Mouse (Mus musculus): ENCODE data around the gene Chd3. TPM values are rescaled to one million over a fixed set of nuclear protein-coding genes. Genes with fewer than 3 reads are reported as not detected.

Gene Chd3
- 356 and 381 TPM in 2 replicates for total RNA-seq (2014; rRNA removed)
- polyA plus RNA-seq (2015; fragmentation: Nextera tagmentation; extraction: Ambion mirVana), result 55.3 and 74.7 TPM in 2 replicates

GRCm38 (mm10) chr11:69369215-69369989 lies at the start of gene Chd3:
Chd3 (minus strand) TSS chr11:69369406.
- Histone ChIP-seq H3K9ac (peak within 1 kb of the TSS; percentile 100), H3K27me3 (ENCODE audit: insufficient read depth, low read length) (no peaks in the 10 kb centered on the region), H3K9me3 (ENCODE audit: low read length) (no peaks in the 10 kb centered on the region), H3K27ac (ENCODE audit: low read depth, low read length) (peak within 1 kb of the TSS; percentile 100), H3K4me1 (ENCODE audit: insufficient read depth) (peaks cover 36% of the 10 kb centered on the region), H3K4me3 (ENCODE audit: low read depth, low read length) (peak within 1 kb of the TSS; percentile 88), H3K36me3 (ENCODE audit: insufficient read depth) (peaks cover 5% of the 10 kb centered on the region; the same call in 1 of the 2 replicates), H3K4me2 (ENCODE audit: low read depth) (peak within 1 kb of the TSS; percentile 94)
- DNase-seq, result no peak
- under 1% methylated on average over 22 of the region's 34 CpGs for WGBS
- TF ChIP-seq CTCF (IDR thresholded peaks at IDR 0.05; ENCODE audit: low read depth), result no peak
- ATAC-seq, result no peak

- H3K4me2 ChIP-seq (ENCODE audit: low read depth), result peak overlapping the region; percentile 98
- peak overlapping the region; percentile 71 for H3K4me3 ChIP-seq (ENCODE audit: low read depth, low read length)
- WGBS, result under 1% methylated on average over 39 of the region's 39 CpGs
- peaks cover 4% of the 10 kb centered on the region for H3K36me3 ChIP-seq (ENCODE audit: insufficient read depth)
- no peak for TF ChIP-seq CTCF (IDR thresholded peaks at IDR 0.05; ENCODE audit: low read depth)
- H3K9ac ChIP-seq, result peak overlapping the region; percentile 65
- H3K4me1 ChIP-seq (ENCODE audit: insufficient read depth), result peaks cover 38% of the 10 kb centered on the region
- DNase-seq (peak; percentile 93), ATAC-seq (peak; percentile 30)
- H3K27me3 ChIP-seq (ENCODE audit: insufficient read depth, low read length), result peaks cover 19% of the 10 kb centered on the region
- no peaks in the 10 kb centered on the region for H3K9me3 ChIP-seq (ENCODE audit: low read length)
- H3K27ac ChIP-seq (ENCODE audit: low read depth, low read length), result peak overlapping the region; percentile 99
These were observed 48.5 kb upstream of the Chd3 start for GRCm38 (mm10) chr11:69417449-69418384.

DNA sequence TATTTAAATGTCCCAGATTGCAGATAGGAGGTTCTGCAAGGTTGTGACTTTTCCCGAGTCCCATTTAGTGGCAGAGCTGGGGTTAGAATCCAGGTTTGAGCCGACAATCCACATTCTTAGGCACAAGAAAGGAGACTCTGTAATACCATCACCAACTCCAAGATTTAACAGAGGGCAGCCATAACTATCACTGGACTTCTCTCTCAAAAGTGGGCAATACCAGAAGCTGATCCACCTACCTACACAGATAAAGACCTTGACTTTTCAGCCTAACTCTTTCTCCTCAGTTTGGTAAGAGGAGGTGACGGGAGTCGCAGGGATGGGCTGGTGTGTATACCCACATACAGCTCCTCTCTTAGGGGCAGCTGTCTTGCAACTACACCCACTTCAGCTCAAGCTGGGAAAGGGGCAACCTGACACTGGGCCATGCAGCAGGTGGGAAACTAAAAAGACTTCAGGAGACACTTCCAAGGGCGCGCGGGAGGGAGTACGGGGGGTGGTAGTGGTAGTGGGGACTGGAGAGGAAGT lies 47.8 kb upstream of the Chd3 start:
- H3K36me3 ChIP-seq (ENCODE audit: insufficient read depth), result peaks cover 10% of the 10 kb centered on the region
- peaks cover 15% of the 10 kb centered on the region; the same call in 1 of the 2 replicates for H3K27me3 ChIP-seq (ENCODE audit: insufficient read depth, low read length)
- peak overlapping the region; percentile 65 for H3K9ac ChIP-seq
- H3K9me3 ChIP-seq (ENCODE audit: low read length), result no peaks in the 10 kb centered on the region
- peak overlapping the region; percentile 71 for H3K4me3 ChIP-seq (ENCODE audit: low read depth, low read length)
- H3K4me2 ChIP-seq (ENCODE audit: low read depth), result peak overlapping the region; percentile 98
- DNase-seq, result no peak
- peak overlapping the region; percentile 99 for H3K27ac ChIP-seq (ENCODE audit: low read depth, low read length)
- TF ChIP-seq CTCF (IDR thresholded peaks at IDR 0.05; ENCODE audit: low read depth), result no peak
- WGBS, result 2% methylated on average over 8 of the region's 8 CpGs
- H3K4me1 ChIP-seq (ENCODE audit: insufficient read depth), result peaks cover 45% of the 10 kb centered on the region
- no peak for ATAC-seq

GRCm38 (mm10) chr11:69416509-69416908 lies 47.3 kb upstream of the Chd3 start:
- Histone ChIP-seq H3K4me1 (ENCODE audit: insufficient read depth) (peaks cover 48% of the 10 kb centered on the region), H3K9me3 (ENCODE audit: low read length) (no peaks in the 10 kb centered on the region), H3K27me3 (ENCODE audit: insufficient read depth, low read length) (peaks cover 11% of the 10 kb centered on the region; the same call in 1 of the 2 replicates), H3K9ac (peak overlapping the region; percentile 65), H3K4me3 (ENCODE audit: low read depth, low read length) (peak overlapping the region; percentile 71), H3K4me2 (ENCODE audit: low read depth) (peak overlapping the region; percentile 98), H3K36me3 (ENCODE audit: insufficient read depth) (peaks cover 11% of the 10 kb centered on the region), H3K27ac (ENCODE audit: low read depth, low read length) (peak overlapping the region; percentile 99)
- 0% methylated on average over 4 of the region's 4 CpGs for WGBS
- no peak for TF ChIP-seq CTCF (IDR thresholded peaks at IDR 0.05; ENCODE audit: low read depth)
- ATAC-seq (no peak), DNase-seq (no peak)

DNA sequence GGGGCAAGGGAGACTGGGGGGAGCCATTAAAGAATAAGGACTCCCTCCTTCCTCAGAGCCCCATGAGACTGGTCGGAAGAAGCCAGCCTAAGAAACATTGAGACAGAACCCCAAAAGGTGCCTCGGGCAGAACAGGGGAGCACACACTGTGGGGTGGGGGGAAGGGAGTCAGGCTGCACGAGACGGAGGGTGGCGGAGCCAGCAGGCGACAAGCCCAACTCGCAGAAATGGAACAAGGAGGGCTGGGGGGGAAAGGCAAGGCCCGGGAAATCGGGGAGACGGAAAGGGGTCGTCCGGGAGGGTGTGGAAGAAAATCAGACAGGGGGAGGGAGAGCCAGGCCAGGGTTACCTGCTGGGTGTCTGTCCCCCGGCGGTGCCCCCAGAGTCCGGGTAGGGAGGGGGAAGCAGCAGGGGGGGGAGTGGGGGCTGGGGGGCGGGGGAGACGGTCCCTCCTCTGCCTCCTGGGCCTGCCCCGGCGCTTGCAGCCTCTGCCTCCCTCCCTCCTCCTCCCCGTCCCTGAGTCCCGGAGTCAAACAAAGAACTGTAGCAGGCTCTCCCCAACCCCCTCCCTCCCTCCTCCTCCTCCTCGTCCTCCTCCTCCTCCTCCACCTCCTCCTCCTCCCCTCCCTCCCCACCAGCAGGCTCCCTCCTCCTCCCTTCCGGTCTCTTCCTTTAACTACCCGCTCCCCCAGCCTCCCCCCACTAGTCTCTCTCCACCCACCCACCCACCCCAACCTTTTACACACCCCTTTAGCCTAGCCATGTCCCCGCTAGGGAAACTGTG lies 46.7 kb upstream of the Chd3 start:
- 0% methylated on average over 16 of the region's 25 CpGs for whole genome bisulfite sequencing
- DNase-seq (peak; percentile 76), ATAC-seq (peak; percentile 19; the same call in 1 of the 2 replicates)
- TF ChIP-seq CTCF (IDR thresholded peaks at IDR 0.05; ENCODE audit: low read depth), result no peak
- Histone ChIP-seq H3K27me3 (ENCODE audit: insufficient read depth, low read length) (peaks cover 6% of the 10 kb centered on the region; the same call in 1 of the 2 replicates), H3K4me1 (ENCODE audit: insufficient read depth) (peaks cover 48% of the 10 kb centered on the region), H3K27ac (ENCODE audit: low read depth, low read length) (peak overlapping the region; percentile 99), H3K36me3 (ENCODE audit: insufficient read depth) (peaks cover 11% of the 10 kb centered on the region), H3K4me3 (ENCODE audit: low read depth, low read length) (peak overlapping the region; percentile 71), H3K9me3 (ENCODE audit: low read length) (no peaks in the 10 kb centered on the region), H3K4me2 (ENCODE audit: low read depth) (peak overlapping the region; percentile 98), H3K9ac (peak overlapping the region; percentile 85)

GRCm38 (mm10) chr11:69415327-69415667 lies 46.1 kb upstream of the Chd3 start:
- DNase-seq (peak; percentile 68), ATAC-seq (peak; percentile 4; the same call in 1 of the 2 replicates)
- Histone ChIP-seq H3K4me3 (ENCODE audit: low read depth, low read length) (peak overlapping the region; percentile 71), H3K27me3 (ENCODE audit: insufficient read depth, low read length) (peaks cover 4% of the 10 kb centered on the region; the same call in 1 of the 2 replicates), H3K36me3 (ENCODE audit: insufficient read depth) (peaks cover 11% of the 10 kb centered on the region), H3K4me2 (ENCODE audit: low read depth) (peak overlapping the region; percentile 98), H3K9ac (peak overlapping the region; percentile 85), H3K9me3 (ENCODE audit: low read length) (no peaks in the 10 kb centered on the region), H3K27ac (ENCODE audit: low read depth, low read length) (peak overlapping the region; percentile 99), H3K4me1 (ENCODE audit: insufficient read depth) (peaks cover 48% of the 10 kb centered on the region)
- 4% methylated on average over 3 of the region's 3 CpGs for WGBS
- peak; percentile 22 for TF ChIP-seq CTCF (IDR thresholded peaks at IDR 0.05; ENCODE audit: low read depth)
